Mouse (Mus musculus): ENCODE measurements around the gene Nat8f2.
"Not testable (repeated sequence)": the region's sequence is repeated elsewhere in the genome, so short reads cannot be mapped to it uniquely, and the experiment has no call there.

Gene Nat8f2

GRCm38 (mm10) chr6:85869006-85869405 lies at the start of gene Nat8f2:
Gene Nat8f2 (minus strand): TSS chr6:85869158.
- not testable (repeated sequence) for DNase-seq

- not testable (repeated sequence) for DNase-seq
These were observed 49.4 kb upstream of the Nat8f2 start for GRCm38 (mm10) chr6:85918341-85918740.

- no peak for DNase-seq
These were observed 47.6 kb upstream of the Nat8f2 start for GRCm38 (mm10) chr6:85916596-85916995.

GRCm38 (mm10) chr6:85915539-85916513 lies 46.9 kb upstream of the Nat8f2 start, which contains the start of gene Nat8f1:
Gene Nat8f1 (minus strand): TSS chr6:85915687.
- peak; percentile 89 for DNase-seq

GRCm38 (mm10) chr6:85915141-85915538 lies 46.2 kb upstream of the Nat8f2 start:
- peak; percentile 12 for DNase-seq

GRCm38 (mm10) chr6:85911587-85911986 lies 42.6 kb upstream of the Nat8f2 start, which contains the start of gene Tprkb:
Gene Tprkb (plus strand): TSS chr6:85911865.
- no peak for DNase-seq

GRCm38 (mm10) chr6:85909704-85910103 lies 40.7 kb upstream of the Nat8f2 start:
- no peak for DNase-seq

- no peak for DNase-seq
These were observed 39.4 kb upstream of the Nat8f2 start for GRCm38 (mm10) chr6:85908341-85908740.

- peak; percentile 78 for DNase-seq
These were observed 38.0 kb upstream of the Nat8f2 start for GRCm38 (mm10) chr6:85906911-85907351.

- DNase-seq = peak; percentile 77
These were observed 35.7 kb upstream of the Nat8f2 start, which contains the start of gene Nat8f4 for GRCm38 (mm10) chr6:85904642-85905061. Gene Nat8f4 (minus strand): TSS chr6:85904884.

- DNase-seq = no peak
These were observed 33.3 kb upstream of the Nat8f2 start for GRCm38 (mm10) chr6:85902303-85902702.

- DNase-seq = not testable (repeated sequence)
These were observed 29.9 kb upstream of the Nat8f2 start for GRCm38 (mm10) chr6:85898596-85899475.

- not testable (repeated sequence) for DNase-seq
These were observed 26.2 kb upstream of the Nat8f2 start for GRCm38 (mm10) chr6:85895061-85895648.

GRCm38 (mm10) chr6:85888961-85889360 lies 20.0 kb upstream of the Nat8f2 start:
- no peak for DNase-seq

- DNase-seq = no peak
These were observed 15.4 kb upstream of the Nat8f2 start for GRCm38 (mm10) chr6:85884311-85884710.

- not testable (repeated sequence) for DNase-seq
These were observed 14.3 kb upstream of the Nat8f2 start for GRCm38 (mm10) chr6:85883246-85883645.

- no peak for DNase-seq
These were observed 950 bp downstream of the Nat8f2 start for GRCm38 (mm10) chr6:85867726-85868690.

GRCm38 (mm10) chr6:85866995-85867394 lies 2.0 kb downstream of the Nat8f2 start:
- not testable (repeated sequence) for DNase-seq

GRCm38 (mm10) chr6:85866166-85866565 lies 2.8 kb downstream of the Nat8f2 start:
- not testable (repeated sequence) for DNase-seq

GRCm38 (mm10) chr6:85864900-85865639 lies 3.9 kb downstream of the Nat8f2 start:
- DNase-seq = not testable (repeated sequence)

Data from right cerebral cortex, adult 18-20 months (tissue).